Mouse (Mus musculus): ENCODE measurements around the gene Cldn2. TPM values are rescaled to one million over a fixed set of nuclear protein-coding genes. Genes with fewer than 3 reads are reported as not detected.
"Not testable (repeated sequence)": the region's sequence is repeated elsewhere in the genome, so short reads cannot be mapped to it uniquely, and the experiment has no call there.

Gene Cldn2
- not detected for total RNA-seq (2021)
- long read RNA-seq, experiment 1, result 0 reads
- long read RNA-seq, experiment 2, result 0 reads

DNA sequence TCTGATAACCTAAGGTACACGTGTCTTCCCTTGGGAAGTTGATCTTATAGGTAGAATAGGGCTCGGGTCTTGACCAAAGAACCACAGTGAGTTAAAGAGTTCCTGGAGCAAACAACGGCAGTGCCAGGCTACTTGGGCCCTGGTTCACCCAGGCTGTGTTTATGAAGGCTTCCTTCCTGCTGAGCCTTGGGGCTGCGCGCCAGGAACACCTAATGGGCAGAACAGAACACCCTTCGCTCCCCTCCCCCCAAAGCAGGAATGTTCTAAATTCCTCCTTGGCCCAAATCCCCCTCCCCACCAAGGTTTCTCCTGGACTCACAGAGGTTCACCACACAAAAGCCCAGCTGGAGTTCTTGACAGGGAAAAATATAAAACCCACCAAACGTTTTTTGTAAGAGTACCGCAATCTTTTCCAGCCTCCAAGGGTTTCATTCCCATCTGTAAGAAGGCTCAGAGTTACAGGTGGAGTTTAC, at the start of gene Cldn2:
TSS of gene Cldn2 (plus strand) at position 423 of the 473 bp plus-strand sequence.
- intact Hi-C loops (cut with DNase I), result no loop called here
- DNase-seq, result no peak

- DNase-seq, result peak in 1 of 2 experiments; percentile 11
- intact Hi-C loops (cut with DNase I), result loop anchor here (5.0 kb wide), 1 partner anchor 80 kb away; no protein-coding TSS in a partner anchor
Measured at GRCm38 (mm10) chrX:139751855-139752254, 48.8 kb upstream of the Cldn2 start.

GRCm38 (mm10) chrX:139758634-139759033, 42.0 kb upstream of the Cldn2 start:
- DNase-seq; intact Hi-C loops (cut with DNase I): not testable (repeated sequence)

GRCm38 (mm10) chrX:139762546-139762945, 38.1 kb upstream of the Cldn2 start:
- intact Hi-C loops (cut with DNase I), result no loop called here
- no peak for DNase-seq

DNA sequence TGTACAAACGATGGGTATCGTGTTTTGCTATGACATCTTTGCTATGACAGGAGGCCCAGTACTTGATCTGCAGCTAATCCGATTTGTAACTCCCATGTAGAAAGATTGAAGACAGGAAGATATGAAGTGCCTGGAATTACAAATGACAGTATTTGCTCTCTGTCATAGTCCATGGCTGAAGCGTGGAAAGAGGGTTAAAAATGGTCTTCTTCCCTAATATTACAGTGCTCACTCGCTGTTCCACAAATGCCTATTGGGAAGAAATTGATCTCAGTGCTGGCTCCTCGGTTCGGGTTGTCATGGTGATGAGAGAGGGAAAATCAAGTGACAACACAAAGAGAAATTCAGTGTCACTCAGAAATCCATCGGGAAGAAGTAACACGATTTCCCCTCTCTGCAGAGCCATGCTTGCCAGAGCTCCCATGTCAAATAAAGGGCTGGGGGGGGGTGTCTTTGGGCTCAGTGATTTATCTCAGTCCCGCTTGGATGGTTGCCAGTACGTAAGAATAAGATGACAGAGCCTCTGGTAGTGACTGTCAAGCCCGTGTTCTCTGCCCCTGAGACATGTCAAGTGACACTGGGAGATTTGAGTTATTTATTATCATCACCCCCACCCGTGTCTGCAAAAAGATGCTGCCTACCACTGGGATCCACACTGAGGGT, 30.5 kb upstream of the Cldn2 start:
- DNase-seq, result no peak
- intact Hi-C loops (cut with DNase I), result loop anchor here (2.0 kb wide), 1 partner anchor 63 kb away; no protein-coding TSS in a partner anchor

GRCm38 (mm10) chrX:139774309-139775083, 26.1 kb upstream of the Cldn2 start:
- no peak for DNase-seq
- intact Hi-C loops (cut with DNase I), result no loop called here

DNA sequence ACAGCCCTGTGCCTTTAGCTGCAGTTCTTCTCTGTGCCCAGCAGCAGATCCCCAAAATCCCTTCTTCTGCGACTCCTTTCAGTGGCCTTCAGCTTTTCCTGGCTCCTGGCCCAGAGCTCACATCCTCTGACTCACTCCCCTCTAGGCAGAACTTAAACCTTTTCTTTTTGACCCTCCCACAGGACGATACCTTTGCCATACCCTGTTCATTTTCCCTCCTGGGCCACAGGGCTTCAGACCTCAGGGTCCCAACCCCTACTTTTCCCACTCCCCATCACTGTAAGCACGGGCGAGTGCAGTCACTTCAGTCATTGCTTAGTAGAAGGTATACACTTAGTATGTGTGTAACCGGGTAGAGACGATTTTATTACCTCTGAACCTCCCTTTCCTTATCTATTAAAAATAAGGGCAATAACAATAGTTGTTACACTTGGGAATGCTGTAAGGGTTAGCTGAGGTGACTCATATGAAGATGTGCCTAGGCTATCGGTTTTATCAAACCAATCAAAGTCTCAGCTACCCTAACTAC, 25.5 kb upstream of the Cldn2 start:
- DNase-seq, result no peak
- intact Hi-C loops (cut with DNase I), result no loop called here

- no peak for DNase-seq
- intact Hi-C loops (cut with DNase I), result loop anchor here (2.0 kb wide), 1 partner anchor 53 kb away; no protein-coding TSS in a partner anchor
Measured at GRCm38 (mm10) chrX:139777357-139777756, 23.3 kb upstream of the Cldn2 start.

- intact Hi-C loops (cut with DNase I), result no loop called here
- DNase-seq, result no peak
Measured at GRCm38 (mm10) chrX:139778886-139779285, 21.7 kb upstream of the Cldn2 start.

DNA sequence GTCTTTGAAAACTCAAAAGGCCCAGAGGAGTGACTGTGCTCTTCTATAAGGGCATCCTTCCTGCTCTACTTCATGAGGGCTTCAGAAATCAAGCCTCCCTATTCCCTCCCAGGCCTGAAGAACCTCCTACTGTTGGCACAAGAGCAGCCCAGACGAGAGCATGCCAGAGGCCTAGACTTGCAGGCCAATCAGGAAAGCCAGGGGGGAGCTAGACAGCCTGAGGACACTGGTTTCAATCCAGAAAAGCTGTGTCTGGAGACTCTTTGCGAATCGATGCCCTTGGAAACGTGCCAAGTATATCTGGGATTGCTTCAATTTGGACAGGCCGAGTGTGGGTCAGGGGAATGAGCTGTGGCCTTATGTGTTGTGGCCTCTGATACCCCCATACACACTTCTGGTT, 21.2 kb upstream of the Cldn2 start:
- no peak for DNase-seq

GRCm38 (mm10) chrX:139780988-139781387, 19.6 kb upstream of the Cldn2 start:
- DNase-seq, result no peak
- intact Hi-C loops (cut with DNase I), result no loop called here

More for the DNA sequence above, 21.2 kb upstream of the Cldn2 start:
- intact Hi-C loops (cut with DNase I), result no loop called here

DNA sequence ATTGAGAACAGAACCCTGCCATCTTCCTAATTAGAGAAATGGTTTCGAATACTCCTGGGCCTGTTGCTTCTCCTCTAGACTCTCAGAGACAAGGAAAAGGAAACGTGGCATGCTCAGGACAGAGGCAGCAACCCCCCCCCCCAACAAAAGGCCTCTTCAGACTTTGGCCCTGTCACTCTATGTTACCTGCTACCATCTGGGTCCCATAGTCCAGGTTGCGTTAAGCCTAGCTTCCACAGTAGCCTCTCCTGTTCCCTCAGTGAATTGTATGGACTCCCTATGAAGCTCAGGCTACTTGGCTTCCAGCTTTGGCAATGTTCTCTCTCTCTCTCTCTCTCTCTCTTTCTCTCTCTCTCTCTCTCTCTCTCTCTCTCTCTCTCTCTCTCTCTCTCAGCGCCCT, 19.1 kb upstream of the Cldn2 start:
- intact Hi-C loops (cut with DNase I), result no loop called here
- DNase-seq, result no peak

- DNase-seq, result no peak
- intact Hi-C loops (cut with DNase I), result no loop called here
Measured at GRCm38 (mm10) chrX:139782278-139783044, 18.2 kb upstream of the Cldn2 start, which contains the start of gene Ripply1. Ripply1 (minus strand) TSS chrX:139782353.

DNA sequence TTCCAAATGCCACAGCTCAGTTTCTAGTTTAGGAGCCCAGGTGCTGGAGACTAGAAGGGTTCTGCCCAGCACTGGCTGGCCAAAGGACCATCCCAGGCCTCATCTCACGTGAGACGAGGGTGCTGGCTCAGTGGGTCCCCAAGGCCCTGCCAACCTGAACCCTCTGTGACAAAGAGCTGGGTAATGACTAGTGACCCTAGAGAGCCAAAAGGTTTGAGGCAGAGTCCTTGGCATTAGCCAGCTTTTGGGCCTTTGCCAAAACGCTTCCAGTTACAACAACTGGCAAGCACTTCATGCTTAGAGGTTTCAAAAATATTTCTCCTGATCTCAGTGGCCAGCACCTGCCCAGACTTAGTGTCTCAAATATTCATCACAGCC, 17.6 kb upstream of the Cldn2 start:
- peak; percentile 17 to 24 for DNase-seq
- intact Hi-C loops (cut with DNase I), result no loop called here

DNA sequence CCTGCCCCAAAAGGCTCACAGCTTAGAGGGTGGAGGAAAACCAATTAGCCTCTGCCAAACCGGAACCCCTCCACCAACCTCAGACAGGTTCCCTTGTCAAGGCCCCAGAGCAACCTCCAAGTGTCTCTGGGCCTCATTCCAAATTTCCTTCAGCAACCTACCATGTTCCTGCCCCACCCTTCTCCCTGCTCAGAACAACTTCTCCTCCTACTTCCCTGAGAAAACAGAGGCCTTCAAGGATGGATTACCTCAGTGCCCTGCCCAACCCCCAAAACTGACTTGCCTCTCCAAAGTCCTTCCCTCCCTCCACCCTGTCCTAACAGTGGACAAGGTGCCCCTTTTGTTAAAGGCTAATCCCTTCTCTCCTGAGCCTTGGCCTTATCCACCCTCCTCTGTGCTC, 14.9 kb upstream of the Cldn2 start:
- intact Hi-C loops (cut with DNase I), result no loop called here
- no peak for DNase-seq

- intact Hi-C loops (cut with DNase I), result no loop called here
- no peak for DNase-seq
Measured at GRCm38 (mm10) chrX:139794072-139794845, 6.4 kb upstream of the Cldn2 start.

GRCm38 (mm10) chrX:139796037-139796436, 4.6 kb upstream of the Cldn2 start:
- DNase-seq, result no peak
- intact Hi-C loops (cut with DNase I), result no loop called here

DNA sequence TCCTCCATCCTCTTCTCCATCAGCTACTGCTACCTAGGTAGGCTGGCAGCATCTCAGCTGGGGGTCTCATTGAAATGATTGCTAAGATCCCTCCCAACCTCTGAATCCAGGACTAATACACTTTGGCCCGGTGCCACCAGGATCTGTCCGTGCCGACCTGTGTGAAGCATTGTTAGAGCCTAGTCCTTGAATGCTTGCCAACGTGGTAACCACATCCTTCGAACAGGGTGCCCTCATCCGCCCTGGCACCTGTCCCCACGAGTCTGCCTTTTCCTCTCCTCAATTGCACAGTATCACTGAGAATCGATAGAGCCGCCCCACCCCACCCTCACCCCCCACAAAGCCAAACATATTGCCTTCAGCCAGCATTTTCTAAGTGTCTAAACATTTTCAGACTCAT, 2.8 kb upstream of the Cldn2 start:
- DNase-seq, result no peak
- intact Hi-C loops (cut with DNase I), result no loop called here

GRCm38 (mm10) chrX:139799953-139800352, 675 bp upstream of the Cldn2 start:
- intact Hi-C loops (cut with DNase I), result no loop called here
- no peak for DNase-seq

DNA sequence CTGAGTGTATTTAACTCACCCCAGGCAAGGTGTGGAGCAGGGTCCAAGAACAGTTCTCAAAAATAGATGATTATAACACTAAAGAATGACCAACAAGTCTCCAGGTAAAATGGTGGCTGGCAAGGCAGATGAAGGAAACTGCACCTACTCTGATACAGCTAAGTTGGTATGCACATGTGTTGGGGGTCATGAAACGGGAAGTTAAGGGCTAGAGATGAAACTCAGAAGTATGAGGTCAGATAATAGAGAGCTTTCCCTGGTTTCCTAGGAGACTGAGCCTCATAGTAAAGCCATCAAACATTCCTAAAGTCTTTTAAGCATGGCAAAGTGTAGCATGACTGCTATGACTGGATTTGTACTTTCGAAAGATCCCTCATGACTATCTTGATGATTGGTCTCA, 2.4 kb downstream of the Cldn2 start:
- DNase-seq, result no peak
- intact Hi-C loops (cut with DNase I), result no loop called here
